Mouse (Mus musculus) liver, embryonic 11.5 days (tissue): Measurements from ENCODE around the gene Arpc5l. TPM values are rescaled to one million over a fixed set of nuclear protein-coding genes. Genes with fewer than 3 reads are reported as not detected.

ENCODE experiments used
- ATAC-seq: fragments of 200-750 bp; cut with Nextera tagmentation; replicated peaks from 2 replicates; pipeline ENCODE4 v1.8.0; 2017; ENCODE audit warnings: moderate number of reproducible peaks, mild to moderate bottlenecking, moderate TSS enrichment, moderate library complexity; ENCODE audit not compliant: low FRiP score
- DNase-seq: peaks from one replicate; pipeline ENCODE4 v3.0.0-alpha.2; 2017; ENCODE audit warnings: low spot score
- H3K27ac ChIP-seq: fragments of 300-500 bp; sonication (generic); 2 replicates; pipeline ENCODE4 v1.5.1; 2014; ENCODE audit warnings: mild to moderate bottlenecking, low read depth, low read length, control low read depth
- H3K27me3 ChIP-seq: fragments of 300-500 bp; sonication (generic); replicated peaks from 2 replicates; pipeline ENCODE4 v1.6.1; 2014; ENCODE audit warnings: low read length, mixed read lengths; ENCODE audit not compliant: control insufficient read depth, insufficient read depth
- H3K36me3 ChIP-seq: fragments of 300-500 bp; sonication (generic); 2 replicates; pipeline ENCODE4 v1.6.1; 2014; ENCODE audit warnings: mild to moderate bottlenecking, low read length, moderate library complexity, mixed read lengths; ENCODE audit not compliant: control insufficient read depth, insufficient read depth
- H3K4me1 ChIP-seq: fragments of 300-500 bp; sonication (generic); replicated peaks from 2 replicates; pipeline ENCODE4 v1.6.1; 2014; ENCODE audit warnings: low read length, mixed read lengths; ENCODE audit not compliant: control insufficient read depth, insufficient read depth
- H3K4me2 ChIP-seq: fragments of 300-500 bp; sonication (generic); 2 replicates; pipeline ENCODE4 v1.6.1; 2014; ENCODE audit warnings: mild to moderate bottlenecking, control low read depth, moderate library complexity
- H3K4me3 ChIP-seq: fragments of 300-500 bp; sonication (generic); 2 replicates; pipeline ENCODE4 v1.5.1; 2014; ENCODE audit warnings: low read depth, low read length, control low read depth
- H3K9ac ChIP-seq: fragments of 300-500 bp; sonication (generic); 2 replicates; pipeline ENCODE4 v1.6.1; 2014; ENCODE audit warnings: low read depth, low read length, control low read depth
- H3K9me3 ChIP-seq: fragments of 300-500 bp; sonication (generic); 2 replicates; pipeline ENCODE4 v1.6.1; 2016; ENCODE audit warnings: low read length, inconsistent platforms, mixed read lengths; ENCODE audit not compliant: control insufficient read depth
- WGBS: fragments of 180-500 bp; shearing (Covaris S2); extraction: QIAGEN DNeasy Blood & Tissue Kit; methylation state at CpG from one replicate; pipeline ENCODE4 v1.1.7; 2014; 5-methylcytosine and 5-hydroxymethylcytosine counted together
- polyA plus RNA-seq: library from polyadenylated mRNA; unstranded; fragments of >200 nt; fragmentation: Nextera tagmentation; extraction: Ambion mirVana; gene quantifications from 2 replicates; pipeline ENCODE4 v1.2.1, GENCODE M21; 2014

Arpc5l gene
- polyA plus RNA-seq, 1 experiment from 2014 or later: 113 TPM

GRCm38 (mm10) chr2:38992004-38992403 lies 13.1 kb upstream of the Arpc5l start:
- Histone ChIP-seq H3K4me3 (no peak overlapping the region), H3K27ac (no peak overlapping the region), H3K9ac (no peak overlapping the region), H3K36me3 (no peaks in the 10 kb centered on the region), H3K9me3 (no peaks in the 10 kb centered on the region), H3K4me2 (no peak overlapping the region), H3K27me3 (no peaks in the 10 kb centered on the region), H3K4me1 (no peaks in the 10 kb centered on the region; the same call in 1 of the 2 replicates)
- no peak for DNase-seq
- no peak for ATAC-seq
- 43% methylated on average over 4 of the region's 4 CpGs for WGBS

- ATAC-seq (no peak), DNase-seq (no peak)
- Histone ChIP-seq H3K9ac (no peak overlapping the region), H3K27me3 (no peaks in the 10 kb centered on the region), H3K9me3 (no peaks in the 10 kb centered on the region), H3K4me3 (no peak overlapping the region), H3K4me2 (no peak overlapping the region), H3K4me1 (peaks cover 3% of the 10 kb centered on the region), H3K36me3 (no peaks in the 10 kb centered on the region), H3K27ac (no peak overlapping the region)
- 71% methylated on average over 4 of the region's 4 CpGs for WGBS
Observed at GRCm38 (mm10) chr2:38992452-38992851, 12.7 kb upstream of the Arpc5l start.

- H3K4me1 ChIP-seq: peaks cover 21% of the 10 kb centered on the region
Observed at GRCm38 (mm10) chr2:38997386-38998374, 7.5 kb upstream of the Arpc5l start, which contains the start of gene Wdr38. TSS of gene Wdr38 (plus strand) at chr2:38997476.

GRCm38 (mm10) chr2:38999381-38999780 lies 5.8 kb upstream of the Arpc5l start:
- H3K36me3 ChIP-seq: peaks cover 41% of the 10 kb centered on the region
- peak overlapping the region; percentile 57 for H3K27ac ChIP-seq
- ATAC-seq: no peak
- H3K27me3 ChIP-seq: no peaks in the 10 kb centered on the region
- WGBS: 49% methylated on average over 4 of the region's 4 CpGs
- H3K9me3 ChIP-seq: no peaks in the 10 kb centered on the region
- no peak overlapping the region for H3K4me3 ChIP-seq
- H3K4me1 ChIP-seq: peaks cover 33% of the 10 kb centered on the region
- H3K9ac ChIP-seq: no peak overlapping the region
- no peak overlapping the region for H3K4me2 ChIP-seq
- DNase-seq: no peak

More at GRCm38 (mm10) chr2:38997386-38998374, 7.5 kb upstream of the Arpc5l start, which contains the start of gene Wdr38:
- Histone ChIP-seq H3K9ac (peak within 1 kb of the TSS; percentile 43), H3K9me3 (no peaks in the 10 kb centered on the region), H3K36me3 (peaks cover 29% of the 10 kb centered on the region), H3K4me2 (peak within 1 kb of the TSS; percentile 72), H3K27me3 (no peaks in the 10 kb centered on the region), H3K27ac (no peak within 1 kb of the TSS), H3K4me3 (peak within 1 kb of the TSS; percentile 53)
- ATAC-seq (peak; percentile 86), DNase-seq (peak; percentile 86)
- 11% methylated on average over 33 of the region's 33 CpGs for WGBS

- Histone ChIP-seq H3K36me3 (peaks cover 41% of the 10 kb centered on the region), H3K4me3 (no peak overlapping the region), H3K4me1 (peaks cover 33% of the 10 kb centered on the region), H3K9ac (no peak overlapping the region), H3K27ac (peak overlapping the region; percentile 57), H3K4me2 (no peak overlapping the region), H3K27me3 (no peaks in the 10 kb centered on the region), H3K9me3 (no peaks in the 10 kb centered on the region)
- ATAC-seq: no peak
- 68% methylated on average over 8 of the region's 8 CpGs for WGBS
- no peak for DNase-seq
Observed at GRCm38 (mm10) chr2:38999910-39000586, 5.1 kb upstream of the Arpc5l start.

GRCm38 (mm10) chr2:39000587-39000919 lies 4.6 kb upstream of the Arpc5l start:
- Histone ChIP-seq H3K9me3 (no peaks in the 10 kb centered on the region), H3K9ac (no peak overlapping the region), H3K4me3 (no peak overlapping the region), H3K4me2 (no peak overlapping the region), H3K27ac (peak overlapping the region; percentile 11), H3K27me3 (no peaks in the 10 kb centered on the region), H3K36me3 (peaks cover 41% of the 10 kb centered on the region), H3K4me1 (peaks cover 33% of the 10 kb centered on the region)
- DNase-seq (no peak), ATAC-seq (no peak)
- 83% methylated on average over 4 of the region's 4 CpGs for WGBS

GRCm38 (mm10) chr2:39001866-39002265 lies 3.3 kb upstream of the Arpc5l start:
- Histone ChIP-seq H3K9ac (peak overlapping the region; percentile 46; the same call in 1 of the 2 replicates), H3K4me3 (peak overlapping the region; percentile 79)

GRCm38 (mm10) chr2:39003106-39003505 lies 2.0 kb upstream of the Arpc5l start:
- 32% methylated on average over 8 of the region's 8 CpGs for WGBS
- peak overlapping the region; percentile 78 for H3K27ac ChIP-seq

More at GRCm38 (mm10) chr2:39001866-39002265, 3.3 kb upstream of the Arpc5l start:
- H3K27ac ChIP-seq: peak overlapping the region; percentile 73
- H3K9me3 ChIP-seq: no peaks in the 10 kb centered on the region
- H3K4me1 ChIP-seq: peaks cover 43% of the 10 kb centered on the region
- no peak for DNase-seq
- no peak for ATAC-seq
- H3K4me2 ChIP-seq: peak overlapping the region; percentile 67
- peaks cover 41% of the 10 kb centered on the region for H3K36me3 ChIP-seq
- 74% methylated on average over 3 of the region's 3 CpGs for WGBS
- H3K27me3 ChIP-seq: no peaks in the 10 kb centered on the region

More at GRCm38 (mm10) chr2:39003106-39003505, 2.0 kb upstream of the Arpc5l start:
- DNase-seq: no peak
- Histone ChIP-seq H3K4me1 (peaks cover 42% of the 10 kb centered on the region), H3K27me3 (no peaks in the 10 kb centered on the region), H3K4me2 (peak overlapping the region; percentile 67), H3K9me3 (no peaks in the 10 kb centered on the region), H3K4me3 (peak overlapping the region; percentile 79), H3K9ac (peak overlapping the region; percentile 94), H3K36me3 (peaks cover 41% of the 10 kb centered on the region)
- ATAC-seq: no peak
